Mouse (Mus musculus) retina, embryonic 14.5 days (tissue): ENCODE data around the gene Wasf1.
A peak's percentile ranks its signal among the peaks of the same experiment; 100 is the strongest.

Source experiments
- DNase-seq: peaks from one replicate; pipeline ENCODE4 v3.0.0-alpha.2; 2015; ENCODE audit warnings: low spot score

The Wasf1 gene

DNA sequence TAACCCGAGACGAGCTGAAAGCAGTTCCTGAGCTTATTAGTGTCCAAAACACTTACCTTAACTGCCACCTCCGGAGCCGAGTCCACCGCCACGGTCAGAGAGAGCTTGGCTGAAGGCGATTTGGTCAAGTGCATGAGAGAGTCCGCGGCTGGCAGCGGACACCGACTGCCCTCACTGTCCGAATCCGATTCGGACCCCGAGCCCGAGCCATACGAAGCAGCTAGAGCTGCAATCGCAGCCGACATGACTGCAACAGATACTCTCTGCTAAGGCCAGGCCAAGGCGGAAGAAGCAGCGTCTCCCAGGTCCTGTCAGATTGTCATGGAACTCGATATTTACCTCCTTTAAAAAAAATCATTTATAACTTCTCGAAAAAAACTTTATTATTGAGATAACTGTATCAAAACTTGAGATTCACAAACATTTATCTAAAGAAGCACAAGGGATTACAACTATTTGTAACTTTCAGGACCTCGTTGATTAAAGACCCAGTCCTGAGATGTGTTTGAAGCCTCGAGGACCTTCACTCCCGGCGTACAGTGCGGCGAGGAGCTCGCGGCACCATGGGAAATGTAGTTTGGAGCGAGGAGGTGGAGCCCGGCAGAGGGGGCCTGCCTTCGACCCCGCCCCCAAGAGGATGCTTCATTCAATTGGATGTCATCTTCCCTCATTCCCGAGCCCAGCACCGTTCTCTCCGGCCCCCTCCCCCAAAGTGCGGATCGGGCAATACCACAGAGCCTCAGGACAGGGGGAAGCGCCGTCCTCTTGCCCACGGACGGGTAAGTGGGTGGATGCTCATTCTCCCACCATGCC, at the start of gene Wasf1, which contains the start of gene Cdc40:
TSS of gene Wasf1 (plus strand) at position 645 of the 813 bp plus-strand sequence.
TSS of gene Cdc40 (minus strand) at position 481 of the 813 bp plus-strand sequence.
- peak; percentile 98 for DNase-seq

- DNase-seq, result no peak
Measured at GRCm38 (mm10) chr10:40840086-40840485, 43.2 kb upstream of the Wasf1 start.

GRCm38 (mm10) chr10:40843841-40844240, 39.4 kb upstream of the Wasf1 start:
- no peak for DNase-seq

- DNase-seq, result no peak
Measured at GRCm38 (mm10) chr10:40844546-40844945, 38.7 kb upstream of the Wasf1 start.

DNA sequence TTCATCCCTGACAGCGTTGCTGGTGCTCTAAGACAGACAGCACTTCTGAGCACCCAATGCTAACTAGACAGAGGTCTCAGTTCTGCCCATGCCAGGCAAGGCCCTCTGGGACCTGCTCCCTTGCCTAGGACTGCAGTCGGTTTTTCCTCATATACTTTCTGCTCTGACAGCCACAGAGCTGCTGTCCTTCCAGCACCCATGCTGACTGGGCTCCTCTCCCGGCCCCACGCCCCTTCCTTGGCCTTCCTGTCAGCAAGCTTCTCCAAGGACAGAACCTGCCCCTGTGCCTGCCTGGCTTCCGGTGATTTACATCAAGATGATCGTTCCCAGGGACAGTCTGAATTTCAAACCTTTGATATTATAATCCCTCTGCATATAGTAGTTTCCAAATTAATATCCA, 37.6 kb upstream of the Wasf1 start:
- no peak for DNase-seq

DNA sequence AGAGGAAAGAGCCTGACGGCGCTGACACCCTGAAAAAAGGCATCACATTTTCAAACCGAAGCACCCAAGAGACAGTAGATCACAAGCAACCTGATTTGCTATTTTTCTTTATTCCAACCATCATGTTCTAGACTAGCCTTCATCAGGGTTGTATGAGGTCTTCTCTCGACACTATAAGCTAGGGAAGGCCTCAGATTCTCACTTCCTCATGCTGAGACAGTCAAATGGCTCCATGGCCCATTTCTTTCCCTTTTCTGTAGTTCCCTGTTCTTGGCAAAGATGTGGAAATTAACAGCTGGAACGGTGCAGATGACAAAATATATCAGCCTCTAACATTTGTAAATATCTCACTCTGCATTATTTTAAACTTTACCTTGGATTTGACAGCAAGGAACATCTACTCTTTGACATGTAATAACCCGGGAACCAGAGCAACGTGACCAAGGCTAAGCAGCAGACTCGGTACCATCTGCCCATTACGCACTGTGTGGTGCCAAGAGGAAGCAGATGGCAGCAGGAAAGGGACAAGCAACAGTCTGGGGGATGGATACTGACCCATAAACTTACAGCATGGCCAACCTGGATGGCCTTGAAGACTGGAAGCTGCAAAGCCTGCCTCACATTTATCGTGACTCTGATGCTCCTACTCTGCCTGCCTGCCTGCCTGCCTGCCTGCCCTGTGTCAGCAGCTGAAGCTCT, 36.0 kb upstream of the Wasf1 start:
- DNase-seq, result no peak

DNA sequence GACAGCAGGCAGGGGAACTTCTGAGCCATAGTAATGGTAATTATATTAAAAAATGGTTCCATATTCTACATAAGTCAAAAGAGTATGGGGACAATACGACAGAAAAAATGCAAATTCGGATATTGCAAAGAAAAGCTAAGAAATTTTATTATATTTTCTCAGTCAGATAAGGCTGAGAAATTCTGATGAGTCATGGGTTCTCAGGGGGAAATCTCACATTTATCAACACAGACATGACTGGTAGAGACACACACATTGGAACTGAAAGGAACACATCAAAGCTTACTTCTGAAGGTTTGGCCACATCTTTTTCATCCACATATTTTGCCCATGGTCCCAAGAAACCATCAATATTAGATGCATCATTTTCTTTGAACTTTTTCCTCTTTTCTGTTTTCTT, 32.6 kb upstream of the Wasf1 start:
- DNase-seq, result no peak

- DNase-seq, result no peak
Measured at GRCm38 (mm10) chr10:40851138-40851537, 32.1 kb upstream of the Wasf1 start.

DNA sequence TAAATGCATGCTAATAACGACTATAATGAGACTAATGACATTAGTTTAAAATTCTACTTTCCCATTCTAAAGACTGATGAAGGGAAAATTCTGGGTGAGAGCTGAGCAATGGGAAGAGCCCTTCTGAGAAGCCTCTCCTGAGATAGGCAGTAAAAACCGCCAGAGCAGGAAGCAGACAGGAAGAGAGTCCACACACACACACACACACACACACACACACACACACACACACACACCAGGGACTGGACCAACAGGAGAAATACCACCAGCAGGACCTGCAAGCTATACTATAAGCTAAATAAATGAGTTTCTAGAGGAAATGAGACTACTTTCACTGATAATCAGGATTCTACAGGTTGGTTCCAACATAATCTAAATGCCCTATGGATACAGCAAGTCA, 27.7 kb upstream of the Wasf1 start:
- DNase-seq, result no peak

GRCm38 (mm10) chr10:40856703-40857102, 26.6 kb upstream of the Wasf1 start:
- DNase-seq, result no peak

DNA sequence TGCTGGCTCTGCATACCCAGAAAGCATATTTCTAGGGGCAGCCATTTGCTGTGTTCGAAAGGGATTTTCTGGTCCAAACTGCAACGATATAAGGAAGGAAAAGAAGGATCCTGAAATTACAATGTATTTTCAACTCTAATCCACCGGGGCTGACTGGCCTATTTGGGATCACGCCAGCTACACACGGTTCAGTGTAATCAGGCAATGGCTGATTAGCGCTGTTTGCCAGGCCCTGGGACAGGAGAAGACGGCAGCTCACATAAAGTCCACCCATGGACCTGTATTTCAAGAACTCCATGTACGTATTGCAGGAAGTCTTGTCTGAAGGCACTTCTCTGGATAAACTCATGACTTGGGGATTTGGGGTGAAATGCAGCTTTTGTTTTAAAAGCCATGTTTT, 25.7 kb upstream of the Wasf1 start:
- no peak for DNase-seq

- no peak for DNase-seq
Measured at GRCm38 (mm10) chr10:40868081-40868480, 15.2 kb upstream of the Wasf1 start.

GRCm38 (mm10) chr10:40871301-40871700, 12.0 kb upstream of the Wasf1 start:
- DNase-seq, result no peak

GRCm38 (mm10) chr10:40872052-40872451, 11.2 kb upstream of the Wasf1 start:
- DNase-seq, result no peak

DNA sequence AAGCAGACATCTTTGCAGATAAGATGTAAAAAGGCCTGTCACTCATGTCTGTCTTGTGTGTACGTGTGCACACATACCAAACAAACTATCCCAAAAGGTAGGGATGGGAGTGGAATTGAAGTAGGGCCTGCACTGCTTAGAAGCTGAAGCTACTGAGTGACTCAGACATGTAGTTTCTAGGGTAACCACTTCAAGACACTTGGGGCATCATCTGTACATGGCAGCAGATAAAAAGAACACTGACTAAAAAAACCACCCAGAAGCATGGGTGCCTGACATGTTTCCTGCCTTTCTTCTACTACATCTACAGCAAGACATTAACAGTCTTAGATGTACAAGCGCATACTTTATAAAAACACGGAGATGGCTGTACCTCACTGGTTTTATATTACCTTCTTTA, 5.0 kb upstream of the Wasf1 start:
- DNase-seq, result no peak

GRCm38 (mm10) chr10:40879969-40880368, 3.3 kb upstream of the Wasf1 start:
- no peak for DNase-seq

- no peak for DNase-seq
Measured at GRCm38 (mm10) chr10:40881236-40881635, 2.0 kb upstream of the Wasf1 start.

DNA sequence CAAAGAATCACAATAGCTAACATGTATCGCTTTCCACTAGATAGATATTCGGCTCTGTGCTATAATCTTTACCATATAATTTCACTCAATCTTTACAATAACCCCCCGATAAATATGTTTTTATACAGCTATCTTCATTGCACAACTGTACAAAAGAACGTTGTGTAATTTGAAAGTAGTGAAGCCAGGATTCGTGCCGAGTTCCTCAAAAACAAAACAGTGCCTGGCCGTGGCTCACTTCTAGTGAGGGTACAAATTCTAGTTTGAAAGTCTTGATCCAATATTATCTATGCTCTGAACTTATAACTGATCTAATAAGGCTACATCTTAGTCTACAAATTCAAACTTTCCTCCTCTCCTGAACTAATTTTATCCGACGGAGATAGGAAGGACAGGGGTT, 942 bp upstream of the Wasf1 start:
- no peak for DNase-seq

GRCm38 (mm10) chr10:40883644-40884278, 486 bp downstream of the Wasf1 start:
- peak; percentile 87 for DNase-seq

GRCm38 (mm10) chr10:40884279-40884806, 1.1 kb downstream of the Wasf1 start:
- peak; percentile 67 for DNase-seq

GRCm38 (mm10) chr10:40885432-40885831, 2.2 kb downstream of the Wasf1 start:
- DNase-seq, result no peak

DNA sequence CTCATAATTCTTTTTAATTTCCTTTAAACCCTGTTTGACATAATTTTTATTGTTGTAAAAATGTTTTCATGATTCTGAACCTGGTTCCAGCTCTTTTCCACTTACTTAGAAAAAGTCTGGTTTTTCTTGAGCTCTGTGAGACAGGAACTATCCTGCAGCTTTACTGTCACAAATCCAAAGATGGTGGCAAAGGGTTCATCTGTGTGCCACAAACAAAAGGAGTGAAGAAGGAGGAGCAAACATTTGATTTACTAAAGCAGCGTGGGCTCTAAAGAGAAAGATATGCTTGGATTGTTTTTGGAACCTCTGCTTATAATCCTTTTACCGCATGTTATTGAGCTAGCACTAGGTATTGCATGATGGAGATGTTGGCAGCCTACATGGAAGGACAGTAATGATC, 4.0 kb downstream of the Wasf1 start:
- no peak for DNase-seq

DNA sequence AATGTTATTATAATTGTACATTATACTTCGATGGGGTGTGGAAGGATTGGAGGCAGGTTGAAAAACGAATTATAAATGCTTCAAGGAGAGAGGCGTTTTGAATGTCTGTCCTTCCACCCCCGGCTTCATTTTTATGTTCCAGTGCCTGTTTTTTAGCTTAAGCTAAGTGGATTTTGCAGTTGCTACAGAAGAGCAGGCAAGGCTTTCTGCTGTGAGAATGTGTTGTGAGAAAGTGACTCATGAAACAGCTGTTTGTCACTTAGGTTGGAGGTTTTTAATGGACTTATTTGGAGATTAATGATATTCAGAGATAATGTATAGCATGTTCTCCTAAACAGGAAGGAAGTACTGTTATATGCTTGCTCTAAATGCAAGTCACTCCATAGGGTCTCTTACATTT, 5.9 kb downstream of the Wasf1 start:
- no peak for DNase-seq
